Mouse (Mus musculus): ENCODE data around the gene Ppip5k2.

DNA sequence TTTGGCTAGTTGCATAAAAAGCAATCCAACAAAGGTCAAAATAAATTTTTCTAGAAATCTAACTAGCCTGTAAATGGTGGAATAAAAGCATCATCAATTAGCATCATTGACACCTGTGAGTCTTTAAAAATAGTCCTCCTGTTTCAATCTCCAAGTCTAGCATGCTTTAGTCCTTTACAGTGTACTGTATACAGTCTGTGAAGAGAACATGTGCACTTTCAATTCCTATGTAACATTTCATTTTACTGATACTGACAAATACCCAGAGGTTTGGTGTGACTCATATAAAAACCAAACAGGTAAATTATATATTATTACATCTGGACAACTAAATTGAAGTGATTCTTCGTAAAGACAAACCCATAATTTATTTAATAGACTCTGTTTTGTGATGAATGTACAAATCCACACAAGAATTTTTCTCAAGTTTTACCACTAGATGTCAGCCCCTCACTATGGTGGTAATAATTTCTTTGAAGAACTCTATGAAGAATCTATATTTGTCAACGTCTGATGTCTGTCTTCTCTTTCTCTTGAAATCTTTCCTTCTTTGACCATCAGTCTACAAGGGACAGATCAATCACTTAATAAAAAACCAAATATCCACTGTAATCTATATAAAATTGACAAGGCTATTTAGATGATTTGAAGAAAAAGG is 39.2 kb upstream of the Ppip5k2 start:
- TF ChIP-seq POLR2A (IDR thresholded peaks at IDR 0.05; ENCODE audit: insufficient read length, low read depth) (no peak), POLR2AphosphoS2 (IDR thresholded peaks at IDR 0.05; ENCODE audit: insufficient read length, low read depth) (no peak), MYOG (IDR thresholded peaks at IDR 0.05; ENCODE audit: control insufficient read depth in 1 of 3, insufficient read depth in 1 of 3, insufficient read length in 2 of 3, low read depth in 2 of 3) (no peak), USF1 (IDR thresholded peaks at IDR 0.05; ENCODE audit: low read depth) (no peak), MYOD1 (IDR thresholded peaks at IDR 0.05; ENCODE audit: control insufficient read depth in 1 of 3, insufficient read length in 2 of 3, low read depth in 2 of 3) (no peak), MAX (IDR thresholded peaks at IDR 0.05; ENCODE audit: low read depth) (no peak), TCF3 (IDR thresholded peaks at IDR 0.05; ENCODE audit: insufficient read length, low read depth) (no peak), TCF12 (IDR thresholded peaks at IDR 0.05; ENCODE audit: insufficient read depth, poor library complexity, severe bottlenecking) (no peak), CEBPB (IDR thresholded peaks at IDR 0.05; ENCODE audit: insufficient read depth, poor library complexity, severe bottlenecking) (no peak), SRF (IDR thresholded peaks at IDR 0.05; ENCODE audit: control insufficient read depth, insufficient read length, low read depth) (no peak), E2F4 (IDR thresholded peaks at IDR 0.05; ENCODE audit: insufficient read depth) (no peak), REST (IDR thresholded peaks at IDR 0.05; ENCODE audit: insufficient read depth, insufficient read length) (no peak)
